Mouse (Mus musculus) C2C12 (cell line): ENCODE data around the gene Trip11.

Source experiments
- CTCF ChIP-seq: IDR thresholded peaks from one replicate; pipeline ENCODE4 v1.5.1; 2011; ENCODE audit not compliant: control insufficient read depth, insufficient read depth, insufficient read length
- FOSL1 ChIP-seq: IDR thresholded peaks from one replicate; pipeline ENCODE4 v1.8.0; 2011; ENCODE audit warnings: mild to moderate bottlenecking, low read length; ENCODE audit not compliant: poor library complexity, insufficient read depth, severe bottlenecking
- MYOG ChIP-seq: IDR thresholded peaks from one replicate; pipeline ENCODE4 v1.6.1; 2011; ENCODE audit not compliant: control insufficient read depth, insufficient read length; ENCODE audit errors: extremely low read depth
- USF1 ChIP-seq: IDR thresholded peaks from one replicate; pipeline ENCODE4 v1.6.1; 2011; ENCODE audit warnings: low read depth, mild to moderate bottlenecking, control low read depth, moderate library complexity

DNA sequence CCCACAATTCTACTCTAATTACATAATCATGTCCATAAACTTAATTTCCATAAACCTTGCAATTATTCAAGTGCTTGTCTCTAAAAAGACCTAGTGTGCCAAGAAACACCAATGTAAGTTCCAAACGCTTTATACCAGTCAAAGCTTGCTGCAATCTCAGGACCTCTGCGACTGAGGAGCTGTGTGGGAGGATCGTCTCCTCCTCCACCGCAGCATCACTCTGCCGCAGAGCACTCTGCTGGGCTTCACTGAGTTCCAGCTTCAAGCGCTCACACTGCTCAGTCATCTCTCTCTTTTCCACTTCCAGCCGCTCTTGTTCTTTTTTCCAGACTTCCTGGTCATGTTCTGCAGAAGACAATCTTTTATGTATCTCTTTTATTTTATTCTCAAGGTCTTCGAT lies 19.8 kb downstream of the Trip11 start:
- TF ChIP-seq CTCF (no peak), USF1 (no peak), FOSL1 (no peak), MYOG (no peak)
